11 mouse cellular contexts compared by ENCODE assay signal in genomic region chr17:33972691-33973090, GRCm38 (mm10). TPM values are rescaled to one million over a fixed set of nuclear protein-coding genes. Genes with fewer than 3 reads are reported as not detected.
DNase-seq lines count a peak whose midpoint lies in the region; ATAC-seq and TF ChIP-seq lines count a peak whose summit lies in the region.
"Had no signal": no experiment of that assay in that cellular context is flagged by ENCODE, and none has a peak within 500 bp of the region (broad histone marks: within the 10 kb centered on the region; RNA-seq: fewer than 3 reads in every experiment).

No protein-coding gene starts in this region.

- peak; percentile 87 for DNase-seq in heart, embryonic 10.5 days (ENCODE audit: low spot score)
- DNase-seq in heart, adult 8-10 months (ENCODE audit: low spot score): no peak
- peak; percentile 89 for DNase-seq in lung, embryonic 14.5 days
- no peak for DNase-seq in lung, postnatal 25 days (ENCODE audit: low spot score)
- DNase-seq in ZHBTc4 (ENCODE audit: low read depth, low spot score): peak; percentile 53
- DNase-seq in cerebellum, postnatal 14 days: no peak
- DNase-seq in urinary bladder, postnatal 25 days (ENCODE audit: low spot score): no peak
- DNase-seq: right cerebral cortex, postnatal 14 days had no signal

- H3K27ac ChIP-seq in heart, embryonic 10.5 days: no peak overlapping the region
- H3K27ac ChIP-seq in lung, embryonic 14.5 days (ENCODE audit: low read depth): no peak overlapping the region
- H3K27ac ChIP-seq: hindbrain, embryonic 15.5 days; liver, embryonic 14.5 days had no signal

- no peaks in the 10 kb centered on the region for H3K9me3 ChIP-seq in heart, embryonic 10.5 days
- H3K9me3 ChIP-seq in lung, embryonic 14.5 days (ENCODE audit: low read depth, low read length): no peaks in the 10 kb centered on the region
- H3K9me3 ChIP-seq: hindbrain, embryonic 15.5 days had no signal

- TF ChIP-seq CTCF in lung, embryonic 14.5 days (IDR thresholded peaks at IDR 0.05; ENCODE audit: low read depth): no peak

- H3K9ac ChIP-seq in lung, embryonic 14.5 days: no peak overlapping the region
- H3K9ac ChIP-seq: hindbrain, embryonic 15.5 days; liver, embryonic 14.5 days had no signal

- peak; percentile 42; the same call in 1 of the 2 replicates for ATAC-seq in lung, embryonic 14.5 days (ENCODE audit: insufficient read depth)
- peak; percentile 59 for ATAC-seq in megakaryocyte progenitor cell, adult 5-6 weeks (replicated peaks; ENCODE audit: poor library complexity)

- peaks cover 23% of the 10 kb centered on the region for H3K27me3 ChIP-seq in heart, embryonic 10.5 days (ENCODE audit: insufficient read depth, poor library complexity, severe bottlenecking)
- H3K27me3 ChIP-seq in lung, embryonic 14.5 days (ENCODE audit: insufficient read depth, low read length): peaks cover 13% of the 10 kb centered on the region

- H3K4me1 ChIP-seq in heart, embryonic 10.5 days: peaks cover 2% of the 10 kb centered on the region
- H3K4me1 ChIP-seq in lung, embryonic 14.5 days (ENCODE audit: insufficient read depth): no peaks in the 10 kb centered on the region

- no peak overlapping the region for H3K4me2 ChIP-seq in lung, embryonic 14.5 days
- H3K4me2 ChIP-seq: hindbrain, embryonic 15.5 days had no signal

- 18% methylated on average over 1 of the region's 1 CpGs for WGBS in heart, embryonic 10.5 days
- 7% methylated on average over 1 of the region's 1 CpGs for WGBS in lung, embryonic 14.5 days

- no peak overlapping the region for H3K4me3 ChIP-seq in heart, embryonic 10.5 days
- H3K4me3 ChIP-seq in lung, embryonic 14.5 days (ENCODE audit: low read depth, low read length): no peak overlapping the region
- H3K4me3 ChIP-seq: hindbrain, embryonic 15.5 days had no signal

- H3K36me3 ChIP-seq in heart, embryonic 10.5 days: no peaks in the 10 kb centered on the region
- no peaks in the 10 kb centered on the region for H3K36me3 ChIP-seq in lung, embryonic 14.5 days (ENCODE audit: insufficient read depth)
- H3K36me3 ChIP-seq: hindbrain, embryonic 15.5 days had no signal

RNA-seq across cellular contexts. Expression of gene Rps18, which starts 16.9 kb away (rescaled TPM):
- polyA plus RNA-seq in heart, embryonic 10.5 days (2016; fragmentation: Nextera tagmentation; extraction: Ambion mirVana): 1,115 and 1,297 TPM in 2 replicates
- 100 to 1,000 TPM; 373 to 430 (median 408) TPM for total RNA-seq in heart, adult 8-10 months (2022)
- polyA plus RNA-seq in lung, embryonic 14.5 days (2014; fragmentation: Nextera tagmentation; extraction: Ambion mirVana): 2,038 and 2,085 TPM in 2 replicates
- 3,964 and 4,103 TPM in 2 replicates for total RNA-seq in megakaryocyte progenitor cell, adult 5-6 weeks (2015)
- total RNA-seq in megakaryocyte progenitor cell, adult 5-6 weeks (2017): 1,202 and 1,622 TPM in 2 replicates

RNA-seq across cellular contexts. Expression of gene Vps52, which starts 17.1 kb away (rescaled TPM):
- polyA plus RNA-seq in heart, embryonic 10.5 days (2016; fragmentation: Nextera tagmentation; extraction: Ambion mirVana): 47.1 and 47.5 TPM in 2 replicates
- 10 to 100 TPM; 35.6 to 45.0 (median 41.6) TPM for total RNA-seq in heart, adult 8-10 months (2022)
- polyA plus RNA-seq in lung, embryonic 14.5 days (2014; fragmentation: Nextera tagmentation; extraction: Ambion mirVana): 34.2 and 34.8 TPM in 2 replicates
- 16.6 and 19.1 TPM in 2 replicates for total RNA-seq in megakaryocyte progenitor cell, adult 5-6 weeks (2015)
- 13.7 and 15.7 TPM in 2 replicates for total RNA-seq in megakaryocyte progenitor cell, adult 5-6 weeks (2017)

RNA-seq across cellular contexts. Expression of gene B3galt4, which starts 21.4 kb away (rescaled TPM):
- 5.9 and 7.1 TPM in 2 replicates for polyA plus RNA-seq in heart, embryonic 10.5 days (2016; fragmentation: Nextera tagmentation; extraction: Ambion mirVana)
- 1 to 10 TPM in 3 of 4 experiments, under 1 TPM in 1; 0.89 to 2.6 (median 1.6) TPM for total RNA-seq in heart, adult 8-10 months (2022)
- 2.3 and 2.6 TPM in 2 replicates for polyA plus RNA-seq in lung, embryonic 14.5 days (2014; fragmentation: Nextera tagmentation; extraction: Ambion mirVana)
- total RNA-seq in megakaryocyte progenitor cell, adult 5-6 weeks (2015): 1.1 and 2.7 TPM in 2 replicates
- 5.8 and 7.6 TPM in 2 replicates for total RNA-seq in megakaryocyte progenitor cell, adult 5-6 weeks (2017)

RNA-seq across cellular contexts. Expression of gene H2-K1, which starts 27.5 kb away (rescaled TPM):
- polyA plus RNA-seq in heart, embryonic 10.5 days (2016; fragmentation: Nextera tagmentation; extraction: Ambion mirVana): 13.0 and 16.2 TPM in 2 replicates
- 100 to 1,000 TPM; 111 to 163 (median 123) TPM for total RNA-seq in heart, adult 8-10 months (2022)
- 24.4 and 32.9 TPM in 2 replicates for polyA plus RNA-seq in lung, embryonic 14.5 days (2014; fragmentation: Nextera tagmentation; extraction: Ambion mirVana)
- 914 and 1,011 TPM in 2 replicates for total RNA-seq in megakaryocyte progenitor cell, adult 5-6 weeks (2015)
- total RNA-seq in megakaryocyte progenitor cell, adult 5-6 weeks (2017): 697 and 748 TPM in 2 replicates

RNA-seq across cellular contexts. Expression of gene Wdr46, which starts 32.2 kb away (rescaled TPM):
- 35.8 and 48.1 TPM in 2 replicates for polyA plus RNA-seq in heart, embryonic 10.5 days (2016; fragmentation: Nextera tagmentation; extraction: Ambion mirVana)
- total RNA-seq in heart, adult 8-10 months (2022): 10 to 100 TPM; 10.1 to 12.8 (median 11.6) TPM
- 29.5 and 37.2 TPM in 2 replicates for polyA plus RNA-seq in lung, embryonic 14.5 days (2014; fragmentation: Nextera tagmentation; extraction: Ambion mirVana)
- 43.7 and 53.1 TPM in 2 replicates for total RNA-seq in megakaryocyte progenitor cell, adult 5-6 weeks (2015)
- 64.4 and 65.4 TPM in 2 replicates for total RNA-seq in megakaryocyte progenitor cell, adult 5-6 weeks (2017)

Comparison
In these comparisons a context has a peak if more than half of its experiments do, and no peak if none do; other contexts are left out.
1. DNase-seq: peak in heart, embryonic 10.5 days (single experiment), lung, embryonic 14.5 days (single experiment) and ZHBTc4 (single experiment); none in heart, adult 8-10 months (single experiment), lung, postnatal 25 days (single experiment), cerebellum, postnatal 14 days (0 of 2) and urinary bladder, postnatal 25 days (single experiment).